Mouse (Mus musculus) adipocyte (in vitro differentiated cells): ENCODE results near the gene Cog5.

Experiments
- DNase-seq: peaks from one replicate; pipeline ENCODE4 v3.0.0-alpha.2; 2016; ENCODE audit warnings: low spot score

Cog5 gene

DNA sequence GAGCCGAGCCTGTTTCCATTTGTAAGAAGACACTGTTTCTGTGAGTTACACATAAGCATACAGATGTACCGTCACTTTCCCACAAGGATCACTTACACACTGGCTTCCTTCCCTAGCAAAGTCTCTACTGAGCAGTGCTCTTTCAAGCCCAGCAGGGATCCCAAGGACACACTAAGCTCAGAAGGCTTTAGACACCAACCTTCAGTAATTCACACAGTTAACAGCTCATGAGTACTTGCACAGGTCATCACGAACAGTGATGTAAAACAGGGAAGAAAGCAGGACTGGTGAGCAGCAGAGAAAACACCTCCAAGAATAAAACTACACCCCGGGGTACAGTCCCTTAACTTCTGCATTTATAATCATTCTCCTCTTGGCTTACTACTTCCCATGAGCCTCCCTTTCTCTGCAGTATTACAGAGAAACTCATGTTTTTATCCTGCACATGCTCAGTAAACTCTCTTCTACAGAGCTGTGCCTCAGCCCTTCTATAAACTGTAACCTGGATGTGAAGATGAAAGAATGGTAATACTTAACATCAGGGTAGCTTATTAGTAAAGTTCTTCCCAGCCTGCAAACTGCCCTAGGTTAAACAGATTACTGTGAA lies 283.8 kb downstream of the Cog5 start:
- no peak for DNase-seq

DNA sequence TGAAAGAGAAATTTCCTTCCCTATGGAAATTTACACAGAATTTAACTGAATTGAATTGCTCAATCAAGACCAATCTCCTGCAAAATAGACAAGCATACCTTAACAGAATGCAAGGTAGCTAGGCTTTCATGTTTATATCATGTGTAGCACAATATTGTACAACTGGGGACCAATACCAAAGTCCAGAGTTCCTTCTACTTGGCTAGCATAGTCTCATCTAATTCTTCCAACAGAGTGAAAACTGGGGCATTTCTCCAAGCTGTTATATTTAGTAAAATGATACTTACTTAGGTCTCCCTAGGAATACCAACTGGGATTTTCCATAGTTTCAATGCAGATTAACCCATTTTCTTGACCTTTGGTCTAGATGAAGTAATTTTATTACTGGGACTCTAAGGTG lies 284.4 kb downstream of the Cog5 start:
- no peak for DNase-seq

DNA sequence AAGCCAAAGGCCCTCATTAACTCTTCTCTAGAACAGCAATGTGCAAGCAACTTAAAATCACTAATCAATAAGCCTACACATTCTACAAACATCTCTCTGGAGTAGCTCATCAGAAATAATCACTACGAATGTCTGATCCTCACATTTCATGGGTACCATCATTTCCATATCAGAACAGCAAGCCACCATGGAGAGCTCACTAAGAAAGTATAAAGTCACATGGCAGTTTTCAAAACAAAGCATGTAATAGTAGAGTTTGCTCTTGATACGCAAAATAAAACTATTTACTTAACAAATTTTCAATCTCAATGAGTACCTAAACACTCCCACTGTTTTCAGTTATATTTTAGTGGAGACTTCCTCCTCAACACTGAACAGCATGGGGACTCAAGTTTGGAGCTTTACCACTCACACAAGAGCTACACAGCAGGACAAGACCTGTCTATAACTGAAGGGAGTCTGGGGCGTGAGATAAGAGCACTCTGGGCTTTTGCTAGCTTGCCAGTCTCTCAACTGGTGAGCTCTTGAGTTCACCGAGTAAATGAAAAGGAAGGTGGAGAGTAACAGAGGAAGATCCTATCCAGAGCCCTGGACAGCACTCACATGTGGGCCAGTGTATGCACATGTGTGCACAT lies 288.5 kb downstream of the Cog5 start:
- no peak for DNase-seq

DNA sequence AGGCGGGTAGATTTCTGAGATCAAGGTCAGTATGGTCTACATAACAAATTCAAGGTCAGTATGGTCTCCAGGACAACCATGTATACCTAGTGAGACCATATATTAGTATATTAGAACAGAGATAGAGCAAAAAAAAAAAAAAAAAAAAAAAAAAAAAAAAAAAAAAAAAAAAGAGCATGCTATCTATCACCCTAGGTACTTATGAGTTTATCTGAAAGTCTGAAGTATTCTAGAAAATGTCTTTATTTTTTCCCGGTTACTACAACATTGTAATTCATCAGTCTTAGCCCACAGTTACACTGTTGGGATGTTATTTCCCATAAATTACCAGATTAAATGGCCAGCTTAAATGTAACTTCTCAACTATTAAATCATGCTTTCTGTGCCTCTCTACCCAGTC lies 289.7 kb downstream of the Cog5 start:
- no peak for DNase-seq

DNA sequence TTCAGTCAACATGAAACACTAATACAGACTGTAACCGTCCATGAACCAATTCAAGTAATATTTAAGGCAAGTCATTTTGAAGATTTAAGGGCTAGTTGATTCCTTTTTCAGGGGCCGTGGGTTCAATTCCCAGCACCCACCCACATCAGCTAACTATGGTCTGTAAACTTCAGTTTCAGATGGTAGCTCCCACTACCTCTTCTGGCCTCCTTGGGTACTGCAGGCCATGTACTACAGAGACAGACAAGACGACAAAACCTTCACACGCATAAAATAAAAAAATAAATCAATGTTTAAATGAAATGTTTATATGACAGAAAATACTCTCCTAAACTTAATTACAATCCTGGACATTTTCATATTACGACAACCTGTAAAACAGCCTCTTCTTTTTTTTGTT lies 292.8 kb downstream of the Cog5 start:
- peak; percentile 31 for DNase-seq

DNA sequence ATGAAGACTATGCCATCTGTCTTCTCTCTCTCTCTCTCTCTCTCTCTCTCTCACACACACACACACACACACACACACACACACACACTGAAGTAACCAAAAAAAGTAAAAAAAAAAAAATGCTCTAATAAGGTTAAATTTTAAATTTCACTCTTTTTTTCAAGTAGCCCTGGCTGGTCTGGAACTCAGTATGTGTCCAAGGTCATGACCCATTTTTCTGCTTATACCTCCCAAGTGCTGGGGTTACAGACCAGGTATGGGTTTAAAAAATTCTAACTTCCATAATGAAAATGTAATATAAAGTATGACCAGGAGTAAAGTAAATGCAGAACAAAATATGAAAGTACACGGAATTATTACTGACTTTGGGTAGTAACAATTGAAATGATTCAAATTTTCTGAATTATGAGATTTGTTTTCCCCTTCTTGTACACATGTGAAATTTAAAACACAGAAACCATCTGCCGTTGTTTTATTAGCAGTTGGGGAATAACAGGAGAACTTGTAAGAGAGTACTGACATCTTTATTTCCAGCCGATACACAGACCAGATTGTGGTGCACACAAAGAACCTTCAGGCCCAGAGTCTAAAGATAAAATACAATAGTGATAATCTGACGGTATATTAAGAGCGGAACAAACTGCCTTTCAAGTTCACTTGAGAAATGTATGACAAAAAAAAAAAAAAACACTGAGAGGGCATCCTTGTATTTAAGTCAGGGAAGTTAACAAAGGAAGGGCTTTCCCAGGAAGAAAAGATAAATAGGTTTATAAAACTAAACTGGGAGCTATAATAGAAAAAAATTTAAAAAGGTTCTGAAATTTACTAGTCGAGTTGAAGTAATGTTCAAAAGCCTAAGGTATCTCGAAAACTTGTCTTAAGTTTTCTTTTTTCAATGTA lies 293.7 kb downstream of the Cog5 start:
- DNase-seq, result no peak

GRCm38 (mm10) chr12:31949193-31949741 lies 294.6 kb downstream of the Cog5 start:
- DNase-seq, result peak; percentile 97

DNA sequence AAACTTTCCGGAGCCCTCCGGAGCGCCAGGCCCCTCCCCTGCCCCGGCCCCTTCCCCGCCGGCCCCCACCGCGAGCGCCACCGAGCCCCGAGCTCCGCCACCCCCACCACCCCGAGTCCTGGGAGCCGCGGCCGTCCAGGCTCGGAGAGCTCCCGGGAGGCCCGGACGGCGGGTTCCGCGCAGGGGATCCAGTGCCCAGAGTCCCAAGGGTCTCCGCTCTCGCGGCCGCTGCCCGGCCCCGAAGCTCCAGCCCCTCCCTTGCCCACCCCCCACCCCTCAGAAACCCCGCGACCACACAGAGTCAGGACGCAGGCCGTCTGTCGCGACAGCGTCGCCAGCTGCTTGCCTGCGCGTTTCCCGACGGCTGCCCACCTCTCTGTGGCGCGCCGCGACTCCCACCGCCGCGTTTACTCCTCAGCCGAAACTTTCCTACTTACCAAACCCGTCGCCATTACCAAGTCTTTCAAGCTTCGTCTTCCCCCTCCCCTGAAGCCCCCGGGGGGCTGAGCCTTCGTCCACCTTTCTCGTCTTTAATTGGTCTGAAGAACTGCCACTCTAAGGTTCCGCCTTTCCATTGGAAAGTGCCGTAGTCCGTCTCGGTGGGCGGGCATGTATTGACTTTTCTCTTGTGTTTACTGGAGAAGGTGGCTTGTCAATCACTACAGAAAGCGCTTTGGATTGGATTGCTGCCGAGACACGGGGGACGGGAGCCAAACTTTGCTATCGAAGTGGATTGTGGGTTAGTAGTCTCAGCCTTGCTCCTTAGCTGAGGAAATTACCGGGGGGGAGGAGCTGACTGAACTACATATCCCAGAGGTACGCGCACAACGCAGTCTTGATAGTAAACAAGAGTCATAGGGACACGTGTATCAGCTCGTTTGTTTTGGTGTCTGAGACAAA lies 295.3 kb downstream of the Cog5 start, which contains the start of gene Hbp1:
TSS of gene Hbp1 (minus strand) at position 777 of the 900 bp plus-strand sequence.
- peak; percentile 100 for DNase-seq

DNA sequence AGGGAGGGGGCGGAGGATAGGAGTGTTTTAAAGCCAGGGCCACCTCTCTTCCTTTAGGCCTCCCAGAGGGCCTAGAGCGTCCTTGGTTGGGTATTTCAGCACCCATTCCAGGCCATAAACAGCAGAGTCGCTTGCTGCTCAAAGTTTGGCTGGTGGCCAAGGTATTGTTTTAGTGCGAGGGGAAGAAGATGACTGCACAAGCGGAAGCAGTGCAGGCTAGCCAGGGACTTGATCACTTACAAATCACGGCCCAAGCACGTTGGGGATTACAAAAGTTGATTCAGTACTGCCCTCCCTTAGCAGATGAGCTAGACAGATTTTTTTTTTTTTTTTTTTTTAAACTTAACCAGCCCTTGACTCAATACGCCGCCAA lies 296.0 kb downstream of the Cog5 start:
- no peak for DNase-seq

DNA sequence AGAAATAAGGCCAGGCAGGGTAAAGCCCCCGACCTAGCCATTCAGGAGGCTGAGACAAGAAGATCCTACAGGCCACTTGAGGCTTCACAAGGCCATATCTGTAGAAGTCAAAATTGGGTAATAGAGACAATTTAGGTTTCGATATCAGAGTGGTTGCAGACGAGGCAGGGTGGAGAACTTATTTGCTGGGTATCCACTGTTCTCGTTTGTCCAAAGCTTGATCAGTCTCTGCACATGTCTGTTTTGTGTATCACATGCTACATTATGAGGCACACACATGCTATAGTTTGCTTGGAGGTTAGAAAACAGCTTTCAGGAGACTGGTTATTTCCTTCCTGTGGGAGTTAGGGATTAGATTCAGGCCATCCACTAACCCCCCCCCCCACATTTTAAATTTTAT lies 301.2 kb downstream of the Cog5 start:
- DNase-seq, result no peak

DNA sequence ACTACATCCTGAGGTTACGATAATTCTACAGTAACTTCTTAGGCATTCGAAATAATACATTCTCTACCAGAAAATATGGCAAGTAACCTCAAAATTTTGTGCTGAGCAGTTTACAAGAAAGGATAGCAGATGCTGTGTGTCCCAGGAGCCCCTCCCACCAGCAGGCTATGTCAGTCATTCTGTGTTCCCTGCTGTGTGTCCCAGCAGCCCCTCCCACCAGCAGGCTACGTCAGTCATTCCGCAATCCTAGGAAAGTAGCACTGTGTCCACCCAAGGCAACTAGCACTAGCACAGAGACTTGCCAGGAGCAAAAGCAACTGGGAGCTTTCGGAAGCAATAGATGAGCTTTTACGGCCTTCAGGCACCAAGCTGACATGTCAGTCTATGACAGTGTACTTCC lies 309.4 kb downstream of the Cog5 start:
- no peak for DNase-seq

- no peak for DNase-seq
Measured at GRCm38 (mm10) chr12:31965517-31966212, 311.0 kb downstream of the Cog5 start.

- no peak for DNase-seq
Measured at GRCm38 (mm10) chr12:31966405-31966804, 311.7 kb downstream of the Cog5 start.

DNA sequence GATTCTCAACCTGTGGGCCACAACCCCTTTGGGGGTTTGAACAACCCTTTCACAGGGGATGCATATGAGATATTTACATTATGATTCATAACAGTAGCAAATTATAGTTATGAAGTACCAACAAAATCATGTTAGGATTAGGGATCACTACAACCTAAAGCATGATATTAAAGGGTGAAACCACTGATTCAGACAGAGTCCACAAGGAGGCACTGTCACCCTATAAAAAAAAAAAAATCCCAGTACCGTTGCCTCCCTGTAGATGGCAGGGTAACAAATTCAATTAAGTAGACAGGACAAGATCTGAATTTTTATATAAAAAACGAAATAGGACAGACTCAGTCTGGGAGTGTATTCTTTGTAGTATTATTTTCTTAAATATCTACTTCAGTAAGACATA lies 312.9 kb downstream of the Cog5 start:
- peak; percentile 82 for DNase-seq

GRCm38 (mm10) chr12:31969111-31969510 lies 314.4 kb downstream of the Cog5 start:
- DNase-seq, result no peak

DNA sequence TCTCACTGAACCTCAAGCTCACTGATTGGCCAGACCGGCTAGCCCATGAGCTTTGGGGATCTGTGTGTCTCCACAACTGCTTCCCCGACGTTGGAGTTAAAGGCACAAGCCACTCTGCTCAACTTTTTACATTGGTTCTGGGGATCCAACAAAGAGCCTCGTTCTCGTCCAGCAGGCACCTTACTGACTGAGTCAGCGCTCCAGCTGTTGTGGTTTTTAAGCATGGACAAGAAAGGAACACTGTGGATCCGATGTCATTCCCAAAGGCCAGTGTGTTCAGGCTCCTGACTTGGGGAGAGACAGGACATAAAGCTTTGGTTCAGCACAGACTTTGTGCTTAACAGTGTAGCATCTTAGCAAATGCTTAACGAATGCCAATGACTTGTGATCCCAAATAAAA lies 316.9 kb downstream of the Cog5 start:
- DNase-seq, result no peak

DNA sequence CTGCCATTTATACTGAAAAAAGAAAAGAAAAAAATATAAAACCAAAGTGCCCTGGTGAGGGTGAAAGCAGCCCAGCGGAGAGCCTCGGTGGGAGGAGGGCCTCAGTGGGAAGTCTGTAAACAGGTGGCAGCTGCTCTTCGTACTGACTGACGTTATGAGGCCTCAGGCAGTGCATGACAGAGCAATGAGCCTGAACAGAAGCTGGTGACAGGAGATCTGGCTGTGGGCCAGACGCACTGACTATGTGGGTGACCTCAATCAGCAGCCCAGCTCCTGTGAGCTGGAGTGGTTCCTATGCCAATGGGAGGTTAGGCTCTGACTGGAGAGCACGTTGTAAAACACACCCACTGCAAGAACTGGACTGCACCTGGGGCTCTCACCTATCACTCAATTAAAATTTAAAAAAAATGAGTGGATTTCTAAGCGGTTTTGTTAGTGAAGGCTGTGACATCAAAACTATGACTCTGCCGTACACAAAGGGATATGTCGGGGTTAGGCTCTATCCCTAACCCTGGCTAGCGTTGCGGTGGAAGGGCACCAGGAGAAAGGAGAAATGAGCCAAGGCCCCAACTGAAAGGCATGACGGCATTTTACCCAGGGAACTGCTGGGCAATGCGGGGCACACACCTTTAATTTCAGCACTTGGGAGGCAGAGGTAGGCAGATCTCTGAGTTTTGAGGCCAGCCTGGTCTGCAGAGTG lies 319.0 kb downstream of the Cog5 start:
- DNase-seq, result peak; percentile 54

- DNase-seq, result no peak
Measured at GRCm38 (mm10) chr12:31976544-31976943, 321.9 kb downstream of the Cog5 start.

DNA sequence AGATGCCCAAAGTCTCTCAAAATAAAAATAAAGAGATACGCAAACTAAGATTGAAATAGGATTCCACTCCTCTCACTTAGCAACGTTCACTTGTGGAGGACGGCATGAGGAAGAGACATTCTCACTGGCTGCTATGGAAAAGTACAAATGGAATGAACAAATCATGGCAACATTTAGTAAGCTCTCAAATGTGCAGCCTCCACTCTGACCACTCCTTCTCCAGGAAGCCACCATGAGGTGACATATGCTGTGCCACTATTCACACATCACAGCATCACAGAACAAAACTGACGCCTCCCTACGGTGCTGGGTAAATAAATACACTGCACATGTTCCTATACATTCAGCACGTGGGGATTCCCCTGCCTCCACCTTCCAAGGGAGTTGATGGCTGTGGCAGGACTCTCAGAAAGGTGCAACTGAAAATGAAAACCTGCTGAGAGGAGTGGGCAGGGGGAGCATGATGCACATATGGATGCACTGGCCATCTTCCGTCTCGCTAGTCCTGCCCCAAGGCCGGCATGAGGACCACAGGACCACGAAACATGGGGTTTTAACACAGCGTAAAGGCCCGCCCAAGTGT lies 323.0 kb downstream of the Cog5 start:
- DNase-seq, result no peak

- DNase-seq, result no peak
Measured at GRCm38 (mm10) chr12:31983238-31983637, 328.6 kb downstream of the Cog5 start.
